Comparison of ENCODE assay signal across 8 mouse cellular contexts in the genomic region with DNA sequence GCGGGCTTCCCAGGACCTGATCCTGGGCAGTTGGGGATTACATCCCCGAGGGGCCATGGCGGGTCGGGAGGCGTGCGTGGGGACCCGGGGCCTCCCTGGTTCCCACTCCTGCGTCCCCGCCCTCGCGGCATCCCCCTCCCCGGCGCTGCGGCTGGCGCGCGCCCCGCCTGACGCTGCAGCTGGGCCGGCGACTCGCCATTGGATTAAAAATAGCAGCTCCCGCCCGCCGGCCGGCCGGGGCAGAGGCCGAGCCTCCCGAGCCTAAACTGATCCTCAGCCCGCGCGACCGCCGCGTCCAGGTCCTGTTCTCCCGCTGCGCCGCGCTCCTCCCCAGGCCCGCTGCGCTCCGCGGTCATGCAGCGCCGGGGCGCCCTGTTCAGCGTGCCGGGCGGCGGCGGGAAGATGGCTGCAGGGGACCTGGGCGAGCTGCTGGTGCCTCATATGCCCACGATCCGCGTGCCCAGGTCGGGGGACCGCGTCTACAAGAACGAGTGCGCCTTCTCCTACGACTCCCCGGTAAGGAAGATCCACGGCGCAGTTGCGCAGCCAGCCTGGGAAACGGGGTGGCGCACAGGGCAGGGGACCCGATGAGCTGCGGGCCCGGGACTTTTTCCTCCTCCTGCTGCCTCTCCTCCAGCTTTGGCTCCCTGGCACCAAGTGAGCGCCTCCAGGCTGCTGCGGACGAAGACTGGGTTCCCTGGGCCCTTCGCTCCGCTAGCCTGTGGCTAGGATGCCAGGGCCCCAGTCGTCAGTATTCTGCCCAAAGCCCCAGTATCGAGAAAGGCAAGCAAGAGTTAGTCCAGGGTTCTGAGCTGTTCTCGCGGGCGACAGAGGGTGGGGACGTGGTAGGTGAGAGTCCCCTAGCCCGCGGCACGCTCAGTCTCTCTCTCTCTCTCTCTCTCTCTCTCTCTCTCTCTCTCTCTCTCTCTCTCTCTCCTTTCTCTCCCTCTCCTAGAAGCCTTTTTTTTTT. TPM values are rescaled to one million over a fixed set of nuclear protein-coding genes. Genes with fewer than 3 reads are reported as not detected.
A peak's percentile ranks its signal among the peaks of the same experiment; 100 is the strongest.
DNase-seq lines count a peak whose midpoint lies in the region; ATAC-seq and TF ChIP-seq lines count a peak whose summit lies in the region.
"Had no signal": no experiment of that assay in that cellular context is flagged by ENCODE, and none has a peak within 500 bp of the region (broad histone marks: within the 10 kb centered on the region; RNA-seq: fewer than 3 reads in every experiment).

A gene (plus strand): TSS at position 190 of the 970 bp plus-strand sequence.

- DNase-seq in liver, adult 2 months (ENCODE audit: extremely low read depth, low read depth, low spot score), result no peak
- DNase-seq in neural tube, embryonic 11.5 days (ENCODE audit: low spot score), result peak; percentile 82
- DNase-seq in urinary bladder, adult 18-20 months (ENCODE audit: low spot score in 2 of 2), result peak; percentile 16 to 28

- H3K4me1 ChIP-seq in embryonic fibroblast, embryonic 13.5 days (ENCODE audit: control insufficient read depth, insufficient read depth, low read length), result no peaks in the 10 kb centered on the region
- H3K4me1 ChIP-seq in heart, embryonic 11.5 days (ENCODE audit: control insufficient read depth, insufficient read depth, low read length), result peaks cover 23% of the 10 kb centered on the region
- H3K4me1 ChIP-seq in kidney, embryonic 16.5 days (ENCODE audit: insufficient read depth, low read length), result peaks cover 5% of the 10 kb centered on the region; the same call in 1 of the 2 replicates
- no peaks in the 10 kb centered on the region for H3K4me1 ChIP-seq in liver, adult 2 months (ENCODE audit: control insufficient read depth, insufficient read depth, low read length)
- H3K4me1 ChIP-seq in neural tube, embryonic 11.5 days (ENCODE audit: control insufficient read depth, insufficient read depth, low read length), result peaks cover 3% of the 10 kb centered on the region; the same call in 1 of the 2 replicates

- H3K27me3 ChIP-seq in heart, embryonic 11.5 days (ENCODE audit: control insufficient read depth, insufficient read depth, low read length), result no peaks in the 10 kb centered on the region
- no peaks in the 10 kb centered on the region for H3K27me3 ChIP-seq in kidney, embryonic 16.5 days (ENCODE audit: insufficient read depth, low read length)
- peaks cover 6% of the 10 kb centered on the region for H3K27me3 ChIP-seq in liver, adult 2 months (ENCODE audit: control insufficient read depth, insufficient read depth, low read length)
- no peaks in the 10 kb centered on the region for H3K27me3 ChIP-seq in neural tube, embryonic 11.5 days (ENCODE audit: control insufficient read depth, insufficient read depth, low read length)

- no peaks in the 10 kb centered on the region for H3K9me3 ChIP-seq in heart, embryonic 11.5 days (replicated peaks; ENCODE audit: control insufficient read depth, low read length)
- H3K9me3 ChIP-seq in kidney, embryonic 16.5 days (ENCODE audit: low read length), result no peaks in the 10 kb centered on the region
- no peaks in the 10 kb centered on the region for H3K9me3 ChIP-seq in neural tube, embryonic 11.5 days (ENCODE audit: control insufficient read depth, low read length)

- TF ChIP-seq CTCF in embryonic fibroblast, embryonic 13.5 days (IDR thresholded peaks at IDR 0.05; ENCODE audit: borderline replicate concordance, insufficient read depth, low read length), result no peak
- TF ChIP-seq CTCF in liver, adult 2 months (IDR thresholded peaks at IDR 0.05; ENCODE audit: low read depth, low read length), result no peak

- under 1% methylated on average over 82 of the region's 84 CpGs for WGBS in heart, embryonic 11.5 days (ENCODE audit: insufficient replicate concordance)
- under 1% methylated on average over 81 of the region's 84 CpGs for WGBS in kidney, embryonic 16.5 days
- WGBS in liver, adult 2 months, result 1% methylated on average over 81 of the region's 84 CpGs
- under 1% methylated on average over 76 of the region's 84 CpGs for WGBS in neural tube, embryonic 11.5 days

- peak within 1 kb of the TSS; percentile 72 for H3K4me3 ChIP-seq in embryonic fibroblast, embryonic 13.5 days (ENCODE audit: insufficient read depth, low read length)
- peak within 1 kb of the TSS; percentile 58 for H3K4me3 ChIP-seq in heart, embryonic 11.5 days (ENCODE audit: low read depth, low read length)
- peak within 1 kb of the TSS; percentile 69 for H3K4me3 ChIP-seq in kidney, embryonic 16.5 days (ENCODE audit: low read length)
- H3K4me3 ChIP-seq in liver, adult 2 months (ENCODE audit: insufficient read depth, low read depth, low read length), result peak within 1 kb of the TSS; percentile 57; the same call in 1 of the 2 replicates
- H3K4me3 ChIP-seq in neural tube, embryonic 11.5 days (ENCODE audit: low read depth, low read length), result peak within 1 kb of the TSS; percentile 61

- peak within 1 kb of the TSS; percentile 71 for H3K27ac ChIP-seq in embryonic fibroblast, embryonic 13.5 days (ENCODE audit: insufficient read depth, low read length)
- H3K27ac ChIP-seq in heart, embryonic 11.5 days (ENCODE audit: low read depth, low read length), result peak within 1 kb of the TSS; percentile 94
- H3K27ac ChIP-seq in kidney, embryonic 16.5 days (ENCODE audit: low read length), result peak within 1 kb of the TSS; percentile 58
- H3K27ac ChIP-seq in liver, adult 2 months (replicated peaks; ENCODE audit: insufficient read depth, low read depth, low read length), result no peak within 1 kb of the TSS
- peak within 1 kb of the TSS; percentile 58 for H3K27ac ChIP-seq in neural tube, embryonic 11.5 days (ENCODE audit: low read depth, low read length)
- H3K27ac ChIP-seq: macrophage had no signal

- H3K36me3 ChIP-seq in heart, embryonic 11.5 days (ENCODE audit: control insufficient read depth, insufficient read depth, low read length), result no peaks in the 10 kb centered on the region
- no peaks in the 10 kb centered on the region for H3K36me3 ChIP-seq in kidney, embryonic 16.5 days (ENCODE audit: insufficient read depth, low read length)
- no peaks in the 10 kb centered on the region for H3K36me3 ChIP-seq in liver, adult 2 months (ENCODE audit: control insufficient read depth, insufficient read depth, low read length)
- no peaks in the 10 kb centered on the region for H3K36me3 ChIP-seq in neural tube, embryonic 11.5 days (ENCODE audit: control insufficient read depth, insufficient read depth, low read length)

- peak within 1 kb of the TSS; percentile 69 for H3K4me2 ChIP-seq in heart, embryonic 11.5 days
- H3K4me2 ChIP-seq in kidney, embryonic 16.5 days (replicated peaks; ENCODE audit: low read depth, low read length), result peak within 1 kb of the TSS; percentile 86
- H3K4me2 ChIP-seq in neural tube, embryonic 11.5 days (ENCODE audit: low read depth), result peak within 1 kb of the TSS; percentile 89

- peak within 1 kb of the TSS; percentile 93 for H3K9ac ChIP-seq in heart, embryonic 11.5 days (ENCODE audit: low read depth, low read length)
- H3K9ac ChIP-seq in kidney, embryonic 16.5 days (replicated peaks; ENCODE audit: low read length), result peak within 1 kb of the TSS; percentile 79
- H3K9ac ChIP-seq in liver, adult 2 months (ENCODE audit: low read depth, low read length), result no peak within 1 kb of the TSS
- peak within 1 kb of the TSS; percentile 65 for H3K9ac ChIP-seq in neural tube, embryonic 11.5 days (ENCODE audit: low read length)

- H3K79me2 ChIP-seq in liver, adult 2 months (ENCODE audit: control insufficient read depth, insufficient read depth, low read length), result no peaks in the 10 kb centered on the region

- ATAC-seq in cerebellum, adult (ENCODE audit: insufficient number of reproducible peaks, low FRiP score, low TSS enrichment), result peak; percentile 70
- ATAC-seq in heart, embryonic 11.5 days (replicated peaks; ENCODE audit: insufficient number of reproducible peaks, low FRiP score, low TSS enrichment), result peak; percentile 76
- ATAC-seq in kidney, embryonic 16.5 days (ENCODE audit: low FRiP score, low TSS enrichment), result peak; percentile 95
- ATAC-seq in neural tube, embryonic 11.5 days (ENCODE audit: insufficient read depth, low FRiP score, low TSS enrichment), result peak; percentile 82

- TF ChIP-seq POLR2A in embryonic fibroblast, embryonic 13.5 days (IDR thresholded peaks at IDR 0.05; ENCODE audit: low read depth, low read length), result peak; percentile 66
- TF ChIP-seq POLR2A in liver, adult 2 months (IDR thresholded peaks at IDR 0.05; ENCODE audit: extremely low read depth, insufficient read depth, low read length), result no peak

RNA-seq across cellular contexts. Expression of the gene that starts here (rescaled TPM):
- polyA plus RNA-seq in embryonic fibroblast, embryonic 13.5 days (2011; ENCODE audit: insufficient read length, low read depth, missing spikeins), result 6.5 and 8.9 TPM in 2 replicates
- 43.3 and 60.4 TPM in 2 replicates for polyA plus RNA-seq in heart, embryonic 11.5 days (2014; fragmentation: Nextera tagmentation; extraction: Ambion mirVana)
- 4.5 and 5.2 TPM in 2 replicates for polyA plus RNA-seq in kidney, embryonic 16.5 days (2015; fragmentation: Nextera tagmentation; extraction: Ambion mirVana)
- 0.09 TPM in 1 of 2 replicates, not detected in the other for total RNA-seq in liver, adult 2 months (2014; rRNA removed)
- 0.01 and 0.02 TPM in 2 replicates for polyA plus RNA-seq in liver, adult 2 months (2012; rRNA removed)
- polyA plus RNA-seq in neural tube, embryonic 11.5 days (2014; fragmentation: Nextera tagmentation; extraction: Ambion mirVana), result 6.3 and 7.6 TPM in 2 replicates
- polyA plus RNA-seq: macrophage had no signal
